Mouse (Mus musculus) natural killer cell, adult 2 months (primary cell): Measurements from ENCODE around the gene Lrrtm3.

Source experiments
- DNase-seq, 2 experiments: peaks; one replicate each; pipeline ENCODE4 v3.0.0; 2022; ENCODE audit warnings: low spot score in 2 of 2

The Lrrtm3 gene

GRCm38 (mm10) chr10:64041892-64042291 lies 48.2 kb downstream of the Lrrtm3 start:
- DNase-seq, result no peak

- DNase-seq, result no peak
Observed at GRCm38 (mm10) chr10:64041218-64041617, 48.9 kb downstream of the Lrrtm3 start.

GRCm38 (mm10) chr10:64039760-64040535 lies 50.1 kb downstream of the Lrrtm3 start:
- DNase-seq, result no peak

GRCm38 (mm10) chr10:64030901-64031300 lies 59.2 kb downstream of the Lrrtm3 start:
- DNase-seq, result no peak

GRCm38 (mm10) chr10:64023340-64023739 lies 66.7 kb downstream of the Lrrtm3 start:
- DNase-seq, result no peak

GRCm38 (mm10) chr10:64020347-64020746 lies 69.7 kb downstream of the Lrrtm3 start:
- no peak for DNase-seq

- DNase-seq, result no peak
Observed at GRCm38 (mm10) chr10:64001996-64002395, 88.1 kb downstream of the Lrrtm3 start.

- DNase-seq, result no peak
Observed at GRCm38 (mm10) chr10:64001531-64001930, 88.5 kb downstream of the Lrrtm3 start.

GRCm38 (mm10) chr10:63994251-63994650 lies 95.8 kb downstream of the Lrrtm3 start:
- no peak for DNase-seq

GRCm38 (mm10) chr10:63985576-63985975 lies 104.5 kb downstream of the Lrrtm3 start:
- no peak for DNase-seq

- DNase-seq, result no peak
Observed at GRCm38 (mm10) chr10:63979410-63979809, 110.7 kb downstream of the Lrrtm3 start.

GRCm38 (mm10) chr10:63978969-63979368 lies 111.1 kb downstream of the Lrrtm3 start:
- no peak for DNase-seq

- DNase-seq, result no peak
Observed at GRCm38 (mm10) chr10:63978535-63978934, 111.5 kb downstream of the Lrrtm3 start.

GRCm38 (mm10) chr10:63978101-63978500 lies 112.0 kb downstream of the Lrrtm3 start:
- DNase-seq, result no peak

- no peak for DNase-seq
Observed at GRCm38 (mm10) chr10:63972300-63972699, 117.8 kb downstream of the Lrrtm3 start.

GRCm38 (mm10) chr10:63954308-63954930 lies 135.7 kb downstream of the Lrrtm3 start:
- no peak for DNase-seq

- DNase-seq, result no peak
Observed at GRCm38 (mm10) chr10:63951481-63951880, 138.6 kb downstream of the Lrrtm3 start.

- DNase-seq, result no peak
Observed at GRCm38 (mm10) chr10:63950867-63951266, 139.2 kb downstream of the Lrrtm3 start.

GRCm38 (mm10) chr10:63947266-63947665 lies 142.8 kb downstream of the Lrrtm3 start:
- no peak for DNase-seq

GRCm38 (mm10) chr10:63945534-63945933 lies 144.5 kb downstream of the Lrrtm3 start:
- DNase-seq, result no peak

- DNase-seq, result no peak
Observed at GRCm38 (mm10) chr10:63933946-63934345, 156.1 kb downstream of the Lrrtm3 start.

GRCm38 (mm10) chr10:63927334-63927733 lies 162.7 kb downstream of the Lrrtm3 start, which contains the start of gene Gm10118:
Gene Gm10118 (minus strand): TSS chr10:63927434.
- no peak for DNase-seq

- no peak for DNase-seq
Observed at GRCm38 (mm10) chr10:63908878-63909277, 181.2 kb downstream of the Lrrtm3 start.
